Mouse (Mus musculus) limb, embryonic 12.5 days (tissue): ENCODE results near the gene Cebpg. TPM values are rescaled to one million over a fixed set of nuclear protein-coding genes. Genes with fewer than 3 reads are reported as not detected.
A peak's percentile ranks its signal among the peaks of the same experiment; 100 is the strongest.

Source experiments
- ATAC-seq: fragments of 200-750 bp; cut with Nextera tagmentation; 2 replicates; pipeline ENCODE4 v1.8.0; 2017; ENCODE audit warnings: low read depth, moderate TSS enrichment; ENCODE audit not compliant: insufficient number of reproducible peaks, insufficient read depth, low FRiP score, low TSS enrichment
- H3K27ac ChIP-seq: fragments of 300-500 bp; sonication (generic); 2 replicates; pipeline ENCODE4 v1.5.1; 2016; ENCODE audit warnings: mild to moderate bottlenecking, moderate library complexity
- H3K27me3 ChIP-seq: fragments of 300-500 bp; sonication (generic); 2 replicates; pipeline ENCODE4 v1.6.1; 2016; ENCODE audit warnings: mild to moderate bottlenecking, moderate library complexity
- H3K36me3 ChIP-seq: fragments of 300-500 bp; sonication (generic); 2 replicates; pipeline ENCODE4 v1.6.1; 2016; ENCODE audit warnings: mild to moderate bottlenecking, moderate library complexity
- H3K4me1 ChIP-seq: fragments of 300-500 bp; sonication (generic); replicated peaks from 2 replicates; pipeline ENCODE4 v1.6.1; 2016
- H3K4me2 ChIP-seq: fragments of 300-500 bp; sonication (generic); 2 replicates; pipeline ENCODE4 v1.6.1; 2016; ENCODE audit warnings: mild to moderate bottlenecking, moderate library complexity
- H3K4me3 ChIP-seq: fragments of 300-500 bp; sonication (generic); replicated peaks from 2 replicates; pipeline ENCODE4 v1.5.1; 2016; ENCODE audit warnings: mild to moderate bottlenecking
- H3K9ac ChIP-seq: fragments of 300-500 bp; sonication (generic); replicated peaks from 2 replicates; pipeline ENCODE4 v1.6.1; 2016; ENCODE audit warnings: mild to moderate bottlenecking, moderate library complexity
- H3K9me3 ChIP-seq: fragments of 300-500 bp; sonication (generic); 2 replicates; pipeline ENCODE4 v1.6.1; 2016; ENCODE audit warnings: mild to moderate bottlenecking, moderate library complexity
- WGBS: fragments of 180-500 bp; shearing (Covaris S2); methylation state at CpG from one replicate; pipeline ENCODE4 v1.1.7; 2016; 5-methylcytosine and 5-hydroxymethylcytosine counted together
- polyA plus RNA-seq: library from polyadenylated mRNA; unstranded; fragments of >200 nt; fragmentation: Nextera tagmentation; extraction: Ambion mirVana; gene quantifications from 2 replicates; pipeline ENCODE4 v1.2.1, GENCODE M21; 2016

The Cebpg gene
- polyA plus RNA-seq, 1 experiment from 2014 or later = 58.0 TPM

DNA sequence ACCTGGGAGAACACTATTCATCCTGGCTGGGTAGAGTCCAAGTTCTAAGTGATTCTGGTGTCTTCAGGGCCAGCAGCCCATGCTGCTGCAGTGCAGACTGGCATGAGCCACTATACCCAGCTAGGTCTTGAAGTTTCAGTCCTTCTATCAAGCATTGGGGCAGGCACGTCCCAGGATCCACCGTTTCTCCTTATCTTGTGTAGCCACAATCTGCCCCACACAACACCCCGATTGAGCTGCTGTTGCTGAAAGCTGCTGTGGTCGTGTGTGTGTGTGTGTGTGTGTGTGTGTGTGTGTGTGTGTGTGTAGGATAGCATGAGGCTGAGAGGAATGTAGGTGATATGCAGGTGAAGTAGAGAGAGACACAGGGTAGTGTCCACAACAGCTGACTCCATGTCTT is 20.8 kb downstream of the Cebpg start:
- H3K27ac ChIP-seq = no peak overlapping the region
- H3K36me3 ChIP-seq = peaks cover 77% of the 10 kb centered on the region
- no peaks in the 10 kb centered on the region for H3K9me3 ChIP-seq
- H3K4me3 ChIP-seq = no peak overlapping the region
- H3K9ac ChIP-seq = no peak overlapping the region
- H3K4me2 ChIP-seq = no peak overlapping the region
- WGBS = 84% methylated on average over 4 of the region's 4 CpGs
- no peaks in the 10 kb centered on the region for H3K27me3 ChIP-seq
- peaks cover 8% of the 10 kb centered on the region for H3K4me1 ChIP-seq
- no peak for ATAC-seq

DNA sequence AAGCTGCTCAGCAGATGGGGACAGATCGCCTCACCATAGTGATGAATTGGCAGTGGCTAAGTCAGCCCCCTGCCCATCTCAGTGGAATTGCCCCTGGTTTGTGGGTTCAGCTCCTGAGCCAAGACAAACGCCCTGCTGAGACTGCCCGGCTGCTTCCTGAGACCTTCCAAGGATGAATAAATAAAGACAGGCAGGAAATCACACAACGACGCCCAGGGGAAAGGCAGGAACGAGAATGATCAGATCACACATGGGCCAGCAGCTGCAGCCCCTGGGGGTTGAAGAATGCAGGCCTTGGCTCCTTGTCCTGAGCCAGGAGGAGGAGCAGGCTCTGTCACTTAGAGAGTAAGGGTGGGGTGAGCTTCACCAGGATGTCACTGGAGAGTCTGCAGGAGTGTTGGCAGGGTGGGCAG is 21.2 kb downstream of the Cebpg start:
- Histone ChIP-seq H3K9me3 (no peaks in the 10 kb centered on the region), H3K4me3 (no peak overlapping the region), H3K9ac (no peak overlapping the region), H3K4me1 (peaks cover 8% of the 10 kb centered on the region), H3K4me2 (no peak overlapping the region), H3K36me3 (peaks cover 77% of the 10 kb centered on the region), H3K27me3 (no peaks in the 10 kb centered on the region), H3K27ac (no peak overlapping the region)
- 46% methylated on average over 6 of the region's 6 CpGs for WGBS
- no peak for ATAC-seq

DNA sequence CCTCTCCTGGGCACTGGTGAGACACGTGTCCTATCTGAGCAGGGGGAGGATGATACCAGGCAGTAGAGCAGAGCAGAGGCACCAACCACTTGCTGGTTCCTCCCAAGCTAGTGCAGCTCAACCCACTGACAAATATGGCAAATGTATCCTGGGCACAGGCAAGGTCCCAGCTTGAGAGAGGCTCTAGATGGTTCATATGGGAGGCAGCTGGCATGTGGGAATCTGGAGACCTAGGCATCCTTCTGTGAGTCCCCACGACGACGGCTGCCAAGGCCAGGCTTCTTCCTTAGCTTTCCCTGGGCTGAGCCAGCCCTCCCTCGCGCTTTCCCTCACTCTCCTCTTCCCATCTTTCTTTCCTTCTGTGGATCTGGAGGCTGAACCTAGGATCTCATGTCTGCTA is 25.8 kb downstream of the Cebpg start:
- 91% methylated on average over 6 of the region's 6 CpGs for WGBS
- no peaks in the 10 kb centered on the region for H3K9me3 ChIP-seq
- H3K4me1 ChIP-seq = no peaks in the 10 kb centered on the region; the same call in 1 of the 2 replicates
- H3K4me2 ChIP-seq = no peak overlapping the region
- no peak for ATAC-seq
- H3K36me3 ChIP-seq = peaks cover 58% of the 10 kb centered on the region
- H3K27me3 ChIP-seq = no peaks in the 10 kb centered on the region
- H3K27ac ChIP-seq = no peak overlapping the region
- H3K9ac ChIP-seq = no peak overlapping the region
- H3K4me3 ChIP-seq = no peak overlapping the region

DNA sequence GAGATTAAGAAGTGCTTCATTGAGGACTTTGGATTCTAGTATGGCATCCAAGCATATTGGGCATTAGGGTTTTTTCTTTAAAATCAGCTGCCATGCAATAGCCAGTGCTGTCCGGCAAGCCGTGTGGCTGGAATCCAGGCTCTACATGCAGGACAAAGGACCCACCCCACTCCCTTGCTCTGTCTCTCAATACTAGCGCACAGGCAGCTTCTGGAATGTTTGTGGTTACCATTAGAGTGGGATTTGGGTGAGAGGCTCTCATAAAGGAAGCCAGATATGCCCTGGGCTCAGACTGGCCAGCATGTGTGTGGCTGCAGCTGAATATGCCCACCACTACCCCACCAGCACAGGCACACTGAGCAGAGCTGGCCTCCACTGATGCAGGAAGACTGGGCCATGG is 26.7 kb downstream of the Cebpg start:
- ATAC-seq = no peak
- Histone ChIP-seq H3K27ac (no peak overlapping the region), H3K36me3 (peaks cover 53% of the 10 kb centered on the region), H3K27me3 (no peaks in the 10 kb centered on the region), H3K4me3 (no peak overlapping the region), H3K4me1 (peaks cover 4% of the 10 kb centered on the region; the same call in 1 of the 2 replicates), H3K9ac (no peak overlapping the region), H3K4me2 (no peak overlapping the region), H3K9me3 (no peaks in the 10 kb centered on the region)
- 84% methylated on average over 3 of the region's 3 CpGs for WGBS

DNA sequence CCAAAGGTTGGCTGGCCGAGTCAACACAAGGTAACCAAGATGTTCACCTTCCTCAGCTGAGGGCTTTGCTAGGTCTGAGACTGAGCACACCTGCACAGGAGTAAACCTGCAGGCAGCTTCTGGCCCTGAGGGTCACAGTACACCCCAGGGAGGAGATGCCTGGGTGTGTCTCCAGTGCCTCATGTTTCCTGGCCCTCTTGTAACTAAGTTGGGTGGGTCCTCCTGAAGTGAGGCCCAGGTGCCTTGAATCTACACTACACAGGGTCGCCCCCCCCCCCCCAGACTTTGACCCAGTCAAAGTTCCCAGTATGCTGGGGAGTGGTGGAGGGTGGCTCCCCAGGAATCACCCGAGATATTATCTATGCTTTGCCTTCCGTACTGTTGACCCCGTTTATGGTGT is 27.1 kb downstream of the Cebpg start:
- Histone ChIP-seq H3K9ac (no peak overlapping the region), H3K4me1 (peaks cover 4% of the 10 kb centered on the region; the same call in 1 of the 2 replicates), H3K27ac (no peak overlapping the region), H3K36me3 (peaks cover 49% of the 10 kb centered on the region), H3K9me3 (no peaks in the 10 kb centered on the region), H3K4me3 (no peak overlapping the region), H3K27me3 (no peaks in the 10 kb centered on the region), H3K4me2 (no peak overlapping the region)
- WGBS = 85% methylated on average over 5 of the region's 5 CpGs
- ATAC-seq = no peak

DNA sequence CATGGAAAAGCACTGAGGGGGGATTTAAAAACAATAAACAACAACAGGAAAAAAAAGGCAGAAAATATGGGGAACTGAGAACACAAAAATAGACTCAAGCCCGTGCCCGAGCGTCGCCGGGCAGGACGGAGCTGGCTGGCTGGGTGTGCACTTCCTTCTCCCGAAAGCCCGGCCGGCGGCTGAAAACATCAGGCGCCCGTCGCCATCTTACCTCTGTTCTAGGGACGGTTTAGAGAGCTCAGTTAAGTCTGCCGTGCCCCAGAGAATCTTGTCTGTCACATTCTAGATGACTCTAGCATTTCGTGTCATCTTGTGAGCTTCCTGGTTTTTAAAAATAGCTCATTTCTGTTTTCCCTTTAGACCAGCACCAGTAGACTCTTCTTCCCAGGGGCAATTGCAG is 27.8 kb downstream of the Cebpg start:
- no peak for ATAC-seq
- Histone ChIP-seq H3K4me2 (no peak overlapping the region), H3K27ac (no peak overlapping the region), H3K9ac (no peak overlapping the region), H3K36me3 (peaks cover 42% of the 10 kb centered on the region), H3K4me1 (peaks cover 4% of the 10 kb centered on the region; the same call in 1 of the 2 replicates), H3K27me3 (no peaks in the 10 kb centered on the region), H3K4me3 (no peak overlapping the region), H3K9me3 (no peaks in the 10 kb centered on the region)
- WGBS = 90% methylated on average over 16 of the region's 16 CpGs

DNA sequence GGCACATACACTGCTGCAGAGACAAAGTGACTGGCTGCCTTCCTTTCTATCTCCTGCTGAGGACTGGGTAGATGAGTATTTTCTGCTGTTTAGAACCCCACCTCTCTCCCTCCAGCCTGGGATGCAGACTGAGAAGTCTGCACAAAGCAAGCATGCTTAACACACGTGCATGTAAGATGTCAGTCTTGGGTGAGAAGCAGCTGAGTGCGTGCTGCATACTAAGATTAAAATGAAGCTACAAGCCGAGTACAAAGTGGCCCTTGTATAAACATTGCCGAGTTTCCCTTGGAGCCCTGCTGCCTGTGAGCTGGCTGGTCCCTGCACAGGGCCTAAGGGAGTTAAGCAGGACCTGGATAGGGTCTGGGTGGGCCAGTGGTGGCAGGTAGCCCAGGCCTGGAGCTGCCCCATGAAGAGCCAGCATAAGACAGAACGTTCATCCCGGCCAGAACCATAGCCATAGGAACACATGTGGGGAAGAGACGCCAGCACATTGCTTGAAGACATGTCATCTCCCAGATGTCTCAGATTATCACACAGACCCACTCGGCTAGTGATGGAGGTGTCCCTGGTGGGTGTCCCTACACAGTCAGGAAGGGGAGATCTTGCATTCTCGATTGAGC is 28.5 kb downstream of the Cebpg start:
- Histone ChIP-seq H3K27me3 (no peaks in the 10 kb centered on the region), H3K9ac (no peak overlapping the region), H3K4me2 (no peak overlapping the region), H3K4me1 (peaks cover 4% of the 10 kb centered on the region; the same call in 1 of the 2 replicates), H3K4me3 (no peak overlapping the region), H3K36me3 (peaks cover 39% of the 10 kb centered on the region), H3K9me3 (no peaks in the 10 kb centered on the region), H3K27ac (no peak overlapping the region)
- no peak for ATAC-seq
- WGBS = 81% methylated on average over 9 of the region's 9 CpGs

DNA sequence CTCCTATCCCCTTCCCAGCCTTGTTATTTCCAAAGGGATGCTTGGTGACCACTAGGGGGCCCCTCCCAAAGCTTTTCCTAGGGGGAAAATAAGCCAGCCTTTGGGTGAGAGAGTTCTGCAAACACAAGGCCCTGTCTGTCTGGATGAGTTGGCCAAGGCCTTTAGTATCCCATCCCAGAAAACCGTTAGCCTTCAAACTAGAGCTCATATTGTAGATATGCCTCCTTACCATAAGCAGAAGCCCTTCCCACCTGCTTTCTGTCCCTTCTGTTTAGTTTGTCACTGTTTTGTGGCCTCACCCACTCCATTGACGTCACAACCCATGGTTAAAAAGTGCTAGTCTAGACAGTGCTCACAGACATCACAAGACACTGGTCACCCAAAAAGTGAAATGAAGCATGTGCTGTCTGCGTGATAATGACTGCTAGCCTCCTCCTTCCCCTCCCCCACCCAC is 29.5 kb downstream of the Cebpg start:
- H3K27me3 ChIP-seq = no peaks in the 10 kb centered on the region
- no peak overlapping the region for H3K4me2 ChIP-seq
- WGBS = 84% methylated on average over 3 of the region's 3 CpGs
- no peak overlapping the region for H3K27ac ChIP-seq
- H3K36me3 ChIP-seq = peaks cover 37% of the 10 kb centered on the region
- no peak overlapping the region for H3K4me3 ChIP-seq
- ATAC-seq = no peak
- H3K4me1 ChIP-seq = peaks cover 4% of the 10 kb centered on the region; the same call in 1 of the 2 replicates
- H3K9ac ChIP-seq = no peak overlapping the region
- H3K9me3 ChIP-seq = no peaks in the 10 kb centered on the region

DNA sequence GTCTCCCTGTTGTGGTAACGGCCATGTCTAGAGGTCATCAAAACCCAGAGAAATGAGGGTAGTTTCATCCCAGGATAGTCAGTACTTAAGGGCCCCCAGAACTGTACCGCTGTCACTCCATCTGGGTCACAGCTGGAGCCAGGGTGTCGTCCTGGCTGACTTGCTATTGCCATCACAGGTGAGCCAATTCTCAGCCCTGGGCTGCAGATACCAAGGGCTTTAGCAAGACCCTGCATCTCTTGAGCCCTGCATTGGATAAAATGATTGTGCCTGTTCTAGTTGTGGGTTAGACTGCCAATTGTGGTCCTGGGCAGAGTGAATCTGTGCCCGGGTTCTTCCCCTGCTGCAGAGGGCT is 30.1 kb downstream of the Cebpg start:
- no peaks in the 10 kb centered on the region for H3K27me3 ChIP-seq
- H3K27ac ChIP-seq = 0 out of 2 replicates have a peak overlapping the region, but pooled peaks have one; percentile 12
- peaks cover 36% of the 10 kb centered on the region for H3K36me3 ChIP-seq
- WGBS = 75% methylated on average over 4 of the region's 4 CpGs
- no peak overlapping the region for H3K9ac ChIP-seq
- no peak overlapping the region for H3K4me2 ChIP-seq
- no peak overlapping the region for H3K4me3 ChIP-seq
- H3K9me3 ChIP-seq = no peaks in the 10 kb centered on the region
- H3K4me1 ChIP-seq = peaks cover 4% of the 10 kb centered on the region; the same call in 1 of the 2 replicates
- ATAC-seq = no peak

DNA sequence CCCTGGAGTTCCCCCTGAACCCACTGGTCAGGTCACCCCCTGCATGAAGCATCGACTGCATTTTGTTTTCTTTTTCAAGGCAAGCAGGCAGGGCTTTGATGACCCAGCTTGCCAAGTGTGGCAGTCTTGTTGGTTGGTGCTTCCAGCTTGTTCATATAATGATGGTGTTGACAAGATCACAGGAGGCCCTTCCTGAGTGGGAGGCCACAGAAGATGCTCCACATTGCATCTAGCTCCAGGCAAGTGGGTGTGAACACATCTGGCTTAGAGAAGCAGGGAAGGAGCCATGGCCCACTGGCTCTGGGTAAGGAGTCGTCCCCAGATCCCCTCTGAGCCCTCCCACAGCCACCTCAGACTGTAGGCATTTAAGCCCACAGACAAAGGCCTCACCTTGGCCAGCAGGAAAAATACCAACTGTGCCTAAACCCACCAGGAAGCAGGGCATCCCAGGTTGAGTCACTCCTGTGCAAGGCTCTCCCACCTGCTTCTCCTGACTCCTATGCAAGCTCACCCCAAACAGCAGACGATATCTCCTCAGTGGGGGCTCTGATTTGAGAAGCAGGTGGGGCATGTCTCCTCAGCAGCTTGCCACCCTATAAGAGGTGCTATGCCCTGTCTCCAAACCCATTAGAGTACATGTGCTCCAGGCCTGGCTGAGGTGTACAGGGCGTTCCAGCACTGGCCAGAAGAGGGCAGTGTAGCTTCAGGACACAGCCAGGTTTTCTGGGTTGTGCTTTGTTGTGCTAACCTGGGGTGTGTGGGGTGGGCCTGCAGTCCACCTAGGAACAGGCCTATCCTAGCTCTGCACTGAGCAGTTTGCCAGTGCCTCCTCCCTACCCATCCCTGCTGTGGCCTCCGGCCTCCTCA is 30.7 kb downstream of the Cebpg start:
- Histone ChIP-seq H3K9me3 (no peaks in the 10 kb centered on the region), H3K9ac (no peak overlapping the region), H3K27me3 (no peaks in the 10 kb centered on the region), H3K4me2 (no peak overlapping the region), H3K4me3 (no peak overlapping the region), H3K4me1 (peaks cover 4% of the 10 kb centered on the region; the same call in 1 of the 2 replicates), H3K36me3 (peaks cover 35% of the 10 kb centered on the region), H3K27ac (no peak overlapping the region)
- peak; percentile 44; the same call in 1 of the 2 replicates for ATAC-seq
- WGBS = 49% methylated on average over 5 of the region's 5 CpGs

DNA sequence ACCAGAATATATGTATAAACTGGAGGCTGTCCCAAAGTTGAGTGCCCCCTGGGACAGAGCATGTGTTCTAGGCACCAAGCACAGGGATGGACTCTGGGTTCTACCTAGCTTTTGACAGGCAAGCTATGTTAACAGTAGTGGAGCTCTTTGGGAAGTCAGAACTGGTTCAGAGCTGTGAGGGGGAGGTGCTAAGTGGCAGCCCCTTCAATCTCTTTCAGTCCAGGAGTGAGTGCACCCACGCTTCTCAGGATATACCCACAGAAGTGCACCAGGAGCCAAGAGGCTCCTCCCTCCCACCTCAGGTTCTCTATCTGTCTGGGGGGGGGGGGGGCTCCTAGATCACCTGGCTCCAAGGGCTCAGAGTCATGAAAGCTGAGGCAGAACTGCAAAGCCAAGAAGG is 31.9 kb downstream of the Cebpg start:
- ATAC-seq = no peak
- Histone ChIP-seq H3K36me3 (peaks cover 30% of the 10 kb centered on the region), H3K27ac (no peak overlapping the region), H3K4me1 (peaks cover 4% of the 10 kb centered on the region; the same call in 1 of the 2 replicates), H3K4me2 (no peak overlapping the region), H3K9ac (no peak overlapping the region), H3K9me3 (no peaks in the 10 kb centered on the region), H3K27me3 (no peaks in the 10 kb centered on the region), H3K4me3 (no peak overlapping the region)
- 89% methylated on average over 1 of the region's 1 CpGs for WGBS
